Mouse (Mus musculus): ENCODE measurements around the gene Tom1l2. TPM values are rescaled to one million over a fixed set of nuclear protein-coding genes. Genes with fewer than 3 reads are reported as not detected.
A peak's percentile ranks its signal among the peaks of the same experiment; 100 is the strongest.

Gene Tom1l2
- total and polyA plus RNA-seq, 3 experiments, result 4.8 to 10.4 (median 10.4) TPM

DNA sequence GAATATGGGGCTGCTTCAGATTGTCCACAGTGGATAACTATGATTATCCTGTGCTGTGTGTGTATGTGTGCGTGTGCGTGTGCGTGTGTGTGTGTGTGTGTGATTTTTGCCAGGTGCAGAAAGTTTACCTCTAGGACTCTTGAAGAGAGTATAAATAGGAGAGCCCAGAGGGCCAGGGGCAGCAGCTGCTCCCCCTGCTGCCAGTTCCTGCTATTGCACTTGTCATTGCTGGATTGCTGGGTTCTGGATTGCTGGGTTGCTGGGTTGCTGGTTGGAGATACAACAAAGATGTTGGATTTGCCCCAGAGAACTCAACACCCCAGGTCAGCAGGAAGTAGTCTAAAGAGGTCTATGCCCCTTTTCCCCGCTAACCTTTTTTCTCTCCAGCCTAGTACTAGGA, 14.4 kb downstream of the Tom1l2 start:
- Histone ChIP-seq H3K9me3 (replicated peaks; ENCODE audit: low read length) (no peaks in the 10 kb centered on the region), H3K4me2 (ENCODE audit: insufficient read depth, low read depth, poor library complexity, severe bottlenecking) (no peak overlapping the region), H3K27me3 (replicated peaks) (no peaks in the 10 kb centered on the region), H3K4me1 (ENCODE audit: control insufficient read depth in 1 of 2, insufficient read depth in 2 of 2) (peaks cover 13 to 27% of the 10 kb centered on the region in 2 experiments), H3K27ac (ENCODE audit: insufficient read depth, low read depth) (no peak overlapping the region), H3K4me3 (replicated peaks in 1 of 3; ENCODE audit: low read depth in 2 of 3, low read length in 2 of 3, poor library complexity in 1 of 3) (no peak overlapping the region), H3K36me3 (replicated peaks in 1 of 2; ENCODE audit: control insufficient read depth in 1 of 2, insufficient read depth in 1 of 2, low read length in 1 of 2) (peaks cover 0 to 9% of the 10 kb centered on the region in 2 experiments), H3K9ac (ENCODE audit: insufficient read depth, low read depth) (no peak overlapping the region), H3K79me2 (replicated peaks; ENCODE audit: control insufficient read depth, extremely low read depth, insufficient read depth, poor library complexity, severe bottlenecking) (no peaks in the 10 kb centered on the region)
- in situ Hi-C loops (cut with MboI; ENCODE audit: low pct_ligation_motif_present, low pct_unique_long_range_greater_than_20kb, low sequenced_read_pairs), result no loop called here
- peak; percentile 53 for DNase-seq (ENCODE audit: extremely low read depth)
- dilution Hi-C loops (cut with MboI; ENCODE audit: extremely low pct_ligation_motif_present, extremely low pct_unique_long_range_greater_than_20kb, low sequenced_read_pairs), result no loop called here
- peak; percentile 85 for TF ChIP-seq SMC3 (IDR thresholded peaks at IDR 0.05; ENCODE audit: low read depth, low read length)
- no peak for TF ChIP-seq NRF1 (IDR thresholded peaks at IDR 0.05; ENCODE audit: low read depth, low read length)
- peak; percentile 84 to 86 for TF ChIP-seq CTCF (conservative IDR thresholded peaks at IDR 0.05 in 1 of 2, IDR thresholded peaks at IDR 0.05 in 1 of 2; ENCODE audit: low read depth in 2 of 2, low read length in 2 of 2)
- TF ChIP-seq RAD21 (IDR thresholded peaks at IDR 0.05; ENCODE audit: low read depth, low read length), result peak; percentile 61

DNA sequence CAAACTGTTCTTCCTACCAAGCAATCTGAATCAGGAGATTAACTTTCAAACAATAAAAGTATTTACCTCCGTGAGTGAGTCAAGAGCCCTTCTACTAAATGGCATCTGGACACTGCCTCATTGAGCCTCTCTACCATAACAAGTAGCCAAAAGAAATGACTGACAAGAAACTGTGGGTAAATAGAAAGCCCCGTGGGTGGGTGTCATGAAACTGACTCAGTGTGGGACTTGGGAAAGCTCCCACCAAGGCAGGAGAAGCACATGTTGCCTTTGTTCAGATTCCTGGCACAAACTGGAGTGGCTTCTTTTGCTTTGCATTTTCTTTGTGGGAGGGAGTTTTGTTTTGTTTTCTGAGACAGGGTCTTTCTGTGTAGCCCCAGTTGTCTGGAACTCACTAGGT, 16.9 kb downstream of the Tom1l2 start:
- H3K36me3 ChIP-seq (replicated peaks in 1 of 2; ENCODE audit: control insufficient read depth in 1 of 2, insufficient read depth in 1 of 2, low read length in 1 of 2), result peaks cover 0 to 6% of the 10 kb centered on the region in 2 experiments
- dilution Hi-C loops (cut with MboI; ENCODE audit: extremely low pct_ligation_motif_present, extremely low pct_unique_long_range_greater_than_20kb, low sequenced_read_pairs), result no loop called here
- no peak for DNase-seq (ENCODE audit: extremely low read depth)
- no peak overlapping the region for H3K4me3 ChIP-seq (replicated peaks in 1 of 3; ENCODE audit: low read depth in 2 of 3, low read length in 2 of 3, poor library complexity in 1 of 3)
- TF ChIP-seq POLR2AphosphoS2 (IDR thresholded peaks at IDR 0.05; ENCODE audit: low read depth, low read length) (no peak), ETS1 (conservative IDR thresholded peaks at IDR 0.05; ENCODE audit: low read depth, low read length) (no peak), POLR2A (IDR thresholded peaks at IDR 0.05; ENCODE audit: low read depth, low read length) (no peak), SIN3A (IDR thresholded peaks at IDR 0.05; ENCODE audit: low read length) (no peak), USF2 (conservative IDR thresholded peaks at IDR 0.05; ENCODE audit: low read depth, low read length) (no peak), MXI1 (IDR thresholded peaks at IDR 0.05; ENCODE audit: low read depth, low read length) (no peak), JUND (conservative IDR thresholded peaks at IDR 0.05; ENCODE audit: low read depth, low read length) (no peak), CHD2 (IDR thresholded peaks at IDR 0.05; ENCODE audit: low read length) (no peak), ZNF384 (IDR thresholded peaks at IDR 0.05; ENCODE audit: low read depth, low read length) (no peak), NRF1 (IDR thresholded peaks at IDR 0.05; ENCODE audit: low read depth, low read length) (no peak), ZMIZ1 (IDR thresholded peaks at IDR 0.05; ENCODE audit: low read depth, low read length) (no peak), NELFE (IDR thresholded peaks at IDR 0.05; ENCODE audit: low read depth, low read length) (no peak), ZKSCAN1 (IDR thresholded peaks at IDR 0.05; ENCODE audit: borderline replicate concordance, low read depth, low read length) (no peak), ELF1 (IDR thresholded peaks at IDR 0.05; ENCODE audit: low read depth, low read length) (no peak), MEF2A (IDR thresholded peaks at IDR 0.05; ENCODE audit: borderline replicate concordance, low read depth, low read length) (no peak)
- no peaks in the 10 kb centered on the region for H3K9me3 ChIP-seq (replicated peaks; ENCODE audit: low read length)
- H3K79me2 ChIP-seq (replicated peaks; ENCODE audit: control insufficient read depth, extremely low read depth, insufficient read depth, poor library complexity, severe bottlenecking), result no peaks in the 10 kb centered on the region; the same call in 1 of the 2 replicates
- no peak overlapping the region for H3K9ac ChIP-seq (ENCODE audit: insufficient read depth, low read depth)
- peaks cover 13 to 34% of the 10 kb centered on the region in 2 experiments for H3K4me1 ChIP-seq (ENCODE audit: control insufficient read depth in 1 of 2, insufficient read depth in 2 of 2)
- no peak overlapping the region for H3K4me2 ChIP-seq (ENCODE audit: insufficient read depth, low read depth, poor library complexity, severe bottlenecking)
- no peak overlapping the region for H3K27ac ChIP-seq (ENCODE audit: insufficient read depth, low read depth)
- in situ Hi-C loops (cut with MboI; ENCODE audit: low pct_ligation_motif_present, low pct_unique_long_range_greater_than_20kb, low sequenced_read_pairs), result no loop called here
- no peaks in the 10 kb centered on the region for H3K27me3 ChIP-seq (replicated peaks)
